Mouse (Mus musculus) brain, embryonic 14.5 days (tissue): Measurements from ENCODE around the gene Stk32c.

ENCODE experiments used
- CTCF ChIP-seq: fragments of 200-500 bp; IDR thresholded peaks from 2 replicates; pipeline ENCODE4 v1.5.1; 2012; ENCODE audit warnings: inconsistent platforms, mild to moderate bottlenecking, moderate library complexity, borderline replicate concordance; ENCODE audit not compliant: insufficient read depth, insufficient read length; ENCODE audit errors: extremely low read depth
- POLR2A ChIP-seq: fragments of 200-500 bp; IDR thresholded peaks from 2 replicates; pipeline ENCODE4 v1.6.1; 2012; ENCODE audit warnings: mild to moderate bottlenecking, inconsistent platforms, borderline replicate concordance; ENCODE audit not compliant: poor library complexity, insufficient read depth, insufficient read length, severe bottlenecking; ENCODE audit errors: extremely low read depth

GRCm38 (mm10) chr7:139208773-139209095, 4.4 kb downstream of the Stk32c start:
- no peak for TF ChIP-seq CTCF
- no peak for TF ChIP-seq POLR2A
